Mouse (Mus musculus): ENCODE data around the gene Prpf40b. TPM values are rescaled to one million over a fixed set of nuclear protein-coding genes. Genes with fewer than 3 reads are reported as not detected.

The Prpf40b gene
- total RNA-seq, 2 experiments from 2014 or later, result 125 to 132 TPM

DNA sequence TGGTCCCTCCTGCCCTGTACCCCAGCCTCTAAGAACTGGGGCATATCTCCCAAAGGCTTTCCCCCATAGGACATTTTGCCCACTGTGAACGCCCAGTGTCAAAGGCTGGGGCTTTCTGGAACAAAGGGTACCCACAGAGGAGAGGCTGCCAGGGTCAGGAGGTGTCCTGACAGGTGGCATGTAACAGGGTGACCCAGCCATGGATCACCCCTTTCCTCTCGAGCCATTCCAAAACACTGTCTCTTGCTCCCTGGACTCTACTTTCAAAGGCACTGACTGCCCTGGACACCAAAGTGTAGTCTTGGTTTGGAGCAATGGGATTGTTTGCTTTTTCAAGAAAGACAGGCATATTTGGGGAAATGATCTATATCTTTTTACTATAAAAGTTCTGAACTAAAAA, 35.4 kb downstream of the Prpf40b start:
- intact Hi-C loops (cut with DNase I), result no loop called here
- DNase-seq, result no peak

- no peak for DNase-seq
- intact Hi-C loops (cut with DNase I), result no loop called here
Measured at GRCm38 (mm10) chr15:99331341-99331740, 36.5 kb downstream of the Prpf40b start.

DNA sequence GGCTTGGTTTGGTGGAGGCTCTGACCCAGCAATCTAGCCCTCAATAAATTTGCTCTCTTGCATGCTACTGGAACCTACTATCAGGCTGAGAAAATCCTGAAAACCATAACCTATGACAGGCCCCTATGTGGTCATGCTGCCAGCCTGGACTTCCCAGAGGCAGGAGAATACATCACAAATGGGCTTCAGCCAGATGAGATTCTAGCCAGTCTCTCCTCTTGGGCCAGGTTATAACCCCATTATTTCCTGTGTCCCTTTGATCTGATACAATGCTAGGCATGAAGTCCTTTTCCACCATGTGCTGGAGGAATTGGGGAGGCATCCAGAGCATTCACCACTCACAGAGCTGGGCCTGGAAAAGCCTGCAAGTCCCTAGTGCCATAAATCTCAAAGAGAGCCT, 37.2 kb downstream of the Prpf40b start:
- intact Hi-C loops (cut with DNase I), result no loop called here
- no peak for DNase-seq

DNA sequence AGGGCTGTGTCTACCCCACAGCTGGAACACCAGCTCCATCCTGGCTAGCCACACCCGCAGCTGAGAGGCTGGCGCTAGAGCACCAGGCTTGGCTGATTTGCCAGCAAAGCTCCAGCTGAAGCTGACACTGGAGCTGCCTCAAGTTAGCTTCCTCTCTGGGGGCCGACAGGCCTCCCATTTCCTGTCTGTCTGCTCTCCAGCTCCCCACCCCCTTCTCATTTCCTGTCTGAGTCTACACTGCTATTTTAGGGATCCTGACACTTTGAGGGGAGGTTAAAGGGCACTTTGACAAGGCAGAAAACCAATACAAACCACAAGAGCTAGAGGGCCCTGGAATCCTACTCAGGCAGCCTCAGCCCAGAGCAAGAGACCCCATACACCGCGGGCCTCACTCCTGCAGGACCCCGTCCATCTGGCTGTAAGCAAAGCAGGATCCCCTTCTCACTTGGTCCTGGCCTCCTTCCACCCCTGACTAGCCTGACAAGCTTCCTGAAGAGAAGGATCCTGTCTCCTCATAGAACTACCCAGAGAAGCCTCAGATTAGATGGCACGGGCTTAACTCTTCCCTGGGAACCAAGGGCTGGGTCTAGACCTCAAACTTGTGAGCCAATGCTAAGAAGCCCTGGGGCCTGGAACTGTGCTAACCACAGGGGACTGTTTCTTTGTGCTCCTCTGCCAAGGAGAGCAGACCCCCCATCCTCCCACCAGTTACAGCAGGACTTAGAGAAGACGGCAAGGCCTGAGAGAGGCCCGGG, 38.2 kb downstream of the Prpf40b start:
- DNase-seq, result peak; percentile 43
- intact Hi-C loops (cut with DNase I), result no loop called here

- intact Hi-C loops (cut with DNase I), result no loop called here
- DNase-seq, result peak; percentile 40
Measured at GRCm38 (mm10) chr15:99333676-99334065, 38.8 kb downstream of the Prpf40b start.

DNA sequence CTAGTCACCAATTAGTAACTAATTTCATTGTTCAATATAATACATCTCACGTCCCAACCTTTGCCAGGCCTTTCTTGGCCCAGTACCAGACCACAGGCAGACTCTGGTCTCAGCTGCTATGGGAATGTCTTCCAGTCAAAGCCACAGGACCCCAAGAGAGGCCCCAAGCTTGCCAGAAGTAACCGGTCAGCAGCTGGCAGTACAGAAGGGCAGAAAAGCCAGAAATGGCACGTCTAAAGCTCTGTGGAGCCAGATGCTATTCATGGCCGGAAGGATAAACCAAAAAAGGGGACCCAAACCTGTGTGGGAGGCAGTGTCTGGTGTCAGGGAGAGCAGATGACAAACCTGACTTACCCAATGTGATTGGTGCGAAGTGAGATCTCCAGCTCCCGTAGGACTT, 39.6 kb downstream of the Prpf40b start:
- peak; percentile 85 for DNase-seq
- intact Hi-C loops (cut with DNase I), result no loop called here

- intact Hi-C loops (cut with DNase I), result no loop called here
- no peak for DNase-seq
Measured at GRCm38 (mm10) chr15:99335801-99336320, 41.0 kb downstream of the Prpf40b start.

- intact Hi-C loops (cut with DNase I), result no loop called here
- DNase-seq, result no peak
Measured at GRCm38 (mm10) chr15:99338916-99339315, 44.0 kb downstream of the Prpf40b start.

- DNase-seq, result no peak
- intact Hi-C loops (cut with DNase I), result no loop called here
Measured at GRCm38 (mm10) chr15:99339669-99340068, 44.8 kb downstream of the Prpf40b start.

DNA sequence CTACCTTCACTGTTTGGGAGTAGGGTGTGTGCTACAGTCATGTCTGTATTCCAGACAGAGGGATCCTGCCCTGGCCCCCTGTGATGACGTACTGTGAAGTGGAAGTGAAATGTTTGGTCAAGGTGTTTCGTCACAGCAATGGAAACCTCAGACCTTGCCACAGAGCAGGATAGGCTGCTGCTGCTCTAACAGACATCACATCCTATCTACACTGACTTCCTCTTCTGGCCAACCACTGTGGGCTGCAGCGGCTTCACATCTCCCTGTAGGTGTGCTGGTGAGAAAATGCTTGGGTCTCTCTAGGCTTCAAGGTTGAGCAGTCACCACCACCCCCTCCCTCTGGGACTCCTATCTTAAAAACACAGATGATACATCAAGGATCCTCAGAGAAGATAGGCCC, 46.2 kb downstream of the Prpf40b start:
- no peak for DNase-seq
- intact Hi-C loops (cut with DNase I), result no loop called here

- no peak for DNase-seq
- intact Hi-C loops (cut with DNase I), result no loop called here
Measured at GRCm38 (mm10) chr15:99342194-99342981, 47.5 kb downstream of the Prpf40b start.

DNA sequence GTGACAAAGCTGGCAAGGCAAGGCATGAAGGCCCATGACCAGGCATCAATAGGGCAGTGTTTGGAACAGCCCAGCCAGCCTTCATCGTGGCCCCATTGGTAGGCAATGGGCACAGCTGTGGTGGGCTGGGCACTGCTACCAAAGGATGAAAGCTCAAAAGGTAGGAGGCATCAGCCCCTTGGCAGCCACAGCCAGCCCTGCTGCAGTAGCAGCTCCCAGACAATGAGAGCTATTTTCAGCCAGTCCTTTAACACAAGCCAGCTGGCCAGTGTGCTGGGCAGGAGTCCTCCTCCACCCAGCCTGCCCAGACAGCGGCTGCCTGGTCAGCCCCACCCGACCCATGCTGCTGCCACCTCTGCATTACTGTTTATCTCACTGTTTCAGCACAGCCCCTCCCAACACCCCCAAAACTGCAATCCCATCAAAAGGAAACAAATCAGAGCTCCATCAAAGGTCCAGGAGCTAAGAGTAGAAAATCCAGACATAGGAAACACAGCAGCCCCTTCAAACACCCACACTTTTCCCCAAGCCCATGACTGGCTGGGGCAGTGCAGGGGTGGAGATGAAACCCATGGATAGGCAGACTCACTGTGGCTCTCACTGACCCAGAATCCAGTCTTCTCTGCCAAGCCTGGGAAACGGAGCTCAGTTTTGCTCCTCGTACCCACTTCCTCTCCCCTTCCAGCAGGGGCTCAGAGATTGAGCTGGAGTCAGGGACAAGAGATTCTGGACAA, 48.7 kb downstream of the Prpf40b start:
- intact Hi-C loops (cut with DNase I), result no loop called here
- peak; percentile 72 for DNase-seq

GRCm38 (mm10) chr15:99344148-99344870, 49.4 kb downstream of the Prpf40b start:
- DNase-seq, result no peak
- intact Hi-C loops (cut with DNase I), result no loop called here

DNA sequence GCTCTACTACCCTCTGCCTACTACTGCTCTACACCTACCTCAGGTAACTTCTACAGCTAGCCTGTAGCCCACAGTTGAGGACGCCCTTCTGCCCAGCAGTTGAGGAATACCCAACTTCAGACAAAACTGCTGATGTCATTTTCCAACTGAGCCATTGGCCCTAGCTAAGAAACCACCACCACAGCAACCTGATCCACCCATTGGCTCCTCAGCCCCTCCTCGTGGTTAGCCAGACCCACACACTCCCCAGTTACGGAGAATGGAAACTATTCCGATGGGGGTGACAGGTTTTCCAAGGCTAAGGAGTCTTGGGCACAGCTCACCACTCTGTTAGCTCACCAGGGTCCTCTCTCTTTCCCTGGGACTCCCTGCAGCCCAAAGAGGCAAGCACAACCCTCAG, 50.1 kb downstream of the Prpf40b start:
- intact Hi-C loops (cut with DNase I), result no loop called here
- no peak for DNase-seq

GRCm38 (mm10) chr15:99351610-99352009, 56.7 kb downstream of the Prpf40b start:
- no peak for DNase-seq
- intact Hi-C loops (cut with DNase I), result no loop called here

GRCm38 (mm10) chr15:99352306-99352705, 57.4 kb downstream of the Prpf40b start:
- intact Hi-C loops (cut with DNase I), result no loop called here
- no peak for DNase-seq

GRCm38 (mm10) chr15:99355660-99356059, 60.8 kb downstream of the Prpf40b start:
- intact Hi-C loops (cut with DNase I), result no loop called here

DNA sequence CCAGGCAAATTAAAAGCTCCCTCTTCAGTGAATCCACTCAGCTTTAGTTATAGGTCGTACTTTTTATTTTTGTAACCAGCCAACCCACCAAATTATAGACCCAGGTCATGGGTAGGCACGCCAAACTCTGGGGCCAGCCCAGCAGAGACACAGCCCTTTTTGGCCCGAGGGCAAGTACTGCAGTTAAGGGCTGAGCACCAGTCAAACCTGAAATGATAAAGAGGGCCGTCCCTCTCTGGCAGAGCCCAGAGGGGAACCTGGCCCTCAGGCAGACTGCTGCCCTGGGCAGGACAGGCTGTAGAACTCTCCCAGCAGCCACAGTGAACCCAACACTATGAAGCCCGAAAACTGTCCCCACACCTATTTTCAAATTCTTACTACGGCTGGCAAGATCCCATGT, 61.6 kb downstream of the Prpf40b start:
- DNase-seq, result no peak
- intact Hi-C loops (cut with DNase I), result no loop called here

More at GRCm38 (mm10) chr15:99355660-99356059, 60.8 kb downstream of the Prpf40b start:
- DNase-seq, result no peak

- intact Hi-C loops (cut with DNase I), result no loop called here
- DNase-seq, result no peak
Measured at GRCm38 (mm10) chr15:99358952-99359351, 64.1 kb downstream of the Prpf40b start.

- intact Hi-C loops (cut with DNase I), result no loop called here
- DNase-seq, result no peak
Measured at GRCm38 (mm10) chr15:99364022-99364530, 69.2 kb downstream of the Prpf40b start.
